Mouse (Mus musculus): ENCODE data around the gene Rcor2. TPM values are rescaled to one million over a fixed set of nuclear protein-coding genes. Genes with fewer than 3 reads are reported as not detected.

The Rcor2 gene
- polyA plus RNA-seq (2015; fragmentation: Nextera tagmentation; extraction: Ambion mirVana) = 8.5 and 8.7 TPM in 2 replicates

DNA sequence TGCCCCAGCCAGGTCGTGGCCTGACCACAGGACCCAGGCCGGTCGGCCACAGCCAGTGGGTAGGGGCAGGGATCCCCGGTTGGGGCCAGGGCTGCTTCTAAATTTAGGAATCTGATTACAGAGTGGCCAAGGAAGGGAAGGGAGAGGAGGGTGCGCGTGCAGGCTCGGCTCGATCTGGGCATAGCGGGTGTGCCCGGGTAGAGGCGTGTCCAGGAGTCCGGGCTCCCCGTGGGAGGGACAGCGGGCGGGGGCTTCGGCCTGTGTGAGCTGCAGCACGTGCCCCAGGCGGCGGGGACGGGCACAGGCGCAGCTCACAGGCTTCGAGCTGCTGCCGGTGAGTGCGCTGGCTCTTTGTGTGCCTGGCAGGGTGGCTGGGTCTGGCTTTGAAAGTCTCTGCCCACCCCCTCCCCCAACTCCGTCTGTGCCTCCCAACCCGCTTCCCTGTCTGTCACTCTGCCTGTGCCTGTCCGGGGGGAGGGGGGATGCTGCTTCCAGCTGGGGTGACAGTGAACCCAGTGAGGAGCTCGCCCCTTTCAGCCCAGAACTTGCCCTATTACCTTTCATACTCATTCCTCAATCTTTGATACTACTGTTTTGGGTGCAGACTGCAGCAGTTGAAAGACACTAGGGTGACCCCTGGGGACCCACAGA lies at the start of gene Rcor2:
Gene Rcor2 (plus strand): TSS at position 235 of the 651 bp plus-strand sequence.

GRCm38 (mm10) chr19:7240782-7241690 lies 26.1 kb upstream of the Rcor2 start, which contains the start of gene Naa40:
Naa40 (minus strand) TSS chr19:7241183.

Other genes starting within 250 kb of the Rcor2 start
- gene Fermt3, start 247.9 kb upstream of the Rcor2 start, polyA plus RNA-seq (2015; fragmentation: Nextera tagmentation; extraction: Ambion mirVana) = 5.2 and 5.4 TPM in 2 replicates
- gene Stip1, start 227.4 kb upstream of the Rcor2 start, polyA plus RNA-seq (2015; fragmentation: Nextera tagmentation; extraction: Ambion mirVana) = 143 and 152 TPM in 2 replicates
- gene Macrod1, start 210.5 kb upstream of the Rcor2 start, polyA plus RNA-seq (2015; fragmentation: Nextera tagmentation; extraction: Ambion mirVana) = 6.0 and 8.2 TPM in 2 replicates
- gene Flrt1, start 161.6 kb upstream of the Rcor2 start, polyA plus RNA-seq (2015; fragmentation: Nextera tagmentation; extraction: Ambion mirVana) = 10.8 and 12.7 TPM in 2 replicates
- gene Otub1, start 61.0 kb upstream of the Rcor2 start, polyA plus RNA-seq (2015; fragmentation: Nextera tagmentation; extraction: Ambion mirVana) = 253 and 254 TPM in 2 replicates
- 2,257 and 2,346 TPM in 2 replicates for gene Cox8a, start 49.7 kb upstream of the Rcor2 start, polyA plus RNA-seq (2015; fragmentation: Nextera tagmentation; extraction: Ambion mirVana)
- gene Naa40, start 26.1 kb upstream of the Rcor2 start, polyA plus RNA-seq (2015; fragmentation: Nextera tagmentation; extraction: Ambion mirVana) = 36.8 and 42.8 TPM in 2 replicates
- gene Mark2, start 74.5 kb downstream of the Rcor2 start, polyA plus RNA-seq (2015; fragmentation: Nextera tagmentation; extraction: Ambion mirVana) = 40.8 and 43.0 TPM in 2 replicates
- gene Spindoc, start 115.7 kb downstream of the Rcor2 start, polyA plus RNA-seq (2015; fragmentation: Nextera tagmentation; extraction: Ambion mirVana) = 20.2 and 26.9 TPM in 2 replicates
- gene 2700081O15Rik, start 150.3 kb downstream of the Rcor2 start, polyA plus RNA-seq (2015; fragmentation: Nextera tagmentation; extraction: Ambion mirVana) = 13.1 and 13.4 TPM in 2 replicates
- 702 and 731 TPM in 2 replicates for gene Rtn3, start 216.0 kb downstream of the Rcor2 start, polyA plus RNA-seq (2015; fragmentation: Nextera tagmentation; extraction: Ambion mirVana)
- 6.9 and 8.4 TPM in 2 replicates for gene Atl3, start 226.7 kb downstream of the Rcor2 start, polyA plus RNA-seq (2015; fragmentation: Nextera tagmentation; extraction: Ambion mirVana)